Mouse (Mus musculus): Measurements from ENCODE around the gene Bbx.

Bbx gene

DNA sequence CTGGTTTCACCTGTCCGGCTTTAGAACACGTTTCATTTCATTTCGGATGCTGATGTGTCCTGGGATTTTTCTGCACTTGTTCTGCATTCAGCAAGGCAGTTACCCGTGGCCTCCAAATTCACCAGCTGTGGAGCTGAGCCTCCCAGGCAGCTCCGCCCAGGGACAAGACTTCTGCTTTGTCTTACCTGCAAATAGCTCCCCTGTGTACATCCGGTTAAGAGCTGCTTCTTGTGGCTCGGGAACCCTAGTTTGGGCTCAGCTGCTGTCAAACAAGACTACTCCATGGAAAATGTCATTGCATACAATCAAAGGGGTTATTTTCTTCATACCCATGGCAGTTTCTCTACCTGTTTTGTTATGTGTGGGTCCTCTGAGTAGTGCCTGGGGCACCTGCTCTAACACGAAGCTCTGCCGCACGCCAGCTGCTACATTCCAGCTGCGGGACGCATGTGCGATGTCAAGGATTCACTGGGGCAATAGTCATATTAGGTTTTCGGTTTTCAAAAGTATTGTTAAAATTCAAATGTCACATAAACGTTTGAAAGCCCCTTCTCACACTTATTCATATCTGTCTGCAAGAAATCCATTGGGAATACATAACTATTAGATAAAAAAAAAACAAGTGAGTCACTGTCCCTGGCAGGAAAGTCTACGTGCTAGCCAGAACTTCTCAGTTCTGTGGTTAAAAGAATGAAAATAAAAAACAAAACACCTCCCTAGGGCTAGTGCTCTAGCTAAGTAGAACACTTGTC lies 264.8 kb downstream of the Bbx start:
- no peak for DNase-seq (ENCODE audit: extremely low spot score, low spot score)

DNA sequence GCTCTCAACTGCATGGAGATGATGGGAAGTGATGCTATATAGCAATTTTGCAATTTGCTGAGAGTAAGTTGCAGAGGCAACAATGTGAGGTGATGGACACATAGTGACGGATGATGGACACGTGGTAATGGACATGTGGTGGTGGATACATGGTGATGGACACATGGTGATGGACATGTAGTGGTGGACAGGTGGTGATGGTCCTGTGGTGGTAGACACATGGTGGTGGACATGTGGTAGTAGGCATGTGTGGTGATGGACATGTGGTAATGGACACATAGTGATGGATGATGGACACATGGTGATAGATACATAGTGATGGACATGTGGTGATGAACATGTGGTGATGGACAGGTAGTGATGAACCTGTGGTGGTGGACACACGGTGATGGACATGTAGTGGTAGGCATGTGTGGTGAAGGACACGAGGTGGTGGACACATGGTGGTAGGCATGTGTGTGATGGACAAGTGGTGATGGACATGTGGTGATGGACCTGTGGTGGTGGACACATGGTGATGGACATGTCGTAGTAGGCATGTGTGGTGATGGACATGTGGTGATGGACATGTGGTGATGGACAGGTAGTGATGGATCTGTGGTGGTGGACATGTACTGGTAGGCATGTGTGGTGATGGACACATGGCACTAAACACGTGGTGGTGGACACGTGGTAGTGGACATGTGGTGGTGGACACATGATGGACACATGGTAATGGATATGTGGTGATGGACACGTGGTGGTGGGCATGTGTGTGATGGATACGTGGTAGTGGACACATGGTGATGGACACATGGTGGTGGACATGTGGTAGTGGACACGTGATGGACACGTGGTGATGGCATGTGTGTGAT lies 271.5 kb downstream of the Bbx start:
- no peak for DNase-seq (ENCODE audit: extremely low spot score, low spot score)

DNA sequence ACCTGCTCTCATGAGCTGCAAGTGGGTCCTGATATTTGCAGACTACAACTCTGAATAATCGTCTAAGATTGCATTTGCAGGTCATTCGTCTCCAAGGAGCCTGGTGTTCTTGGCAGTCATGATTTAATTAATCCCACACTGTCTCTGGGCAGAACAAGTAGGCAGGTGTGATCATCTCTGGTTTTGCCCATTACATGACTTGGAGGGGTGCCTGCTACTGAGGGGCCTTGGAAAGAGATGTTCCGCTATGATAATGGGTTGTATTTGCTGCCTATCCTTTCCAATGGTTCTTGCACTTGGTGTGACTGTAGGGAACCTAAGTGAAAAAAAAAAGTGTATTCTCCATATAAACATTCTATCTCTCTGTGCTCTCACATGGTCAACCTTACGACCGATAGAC lies 273.6 kb downstream of the Bbx start:
- no peak for DNase-seq (ENCODE audit: extremely low spot score, low spot score)

GRCm38 (mm10) chr16:50149606-50150005 lies 282.6 kb downstream of the Bbx start:
- no peak for DNase-seq (ENCODE audit: extremely low spot score, low spot score)

DNA sequence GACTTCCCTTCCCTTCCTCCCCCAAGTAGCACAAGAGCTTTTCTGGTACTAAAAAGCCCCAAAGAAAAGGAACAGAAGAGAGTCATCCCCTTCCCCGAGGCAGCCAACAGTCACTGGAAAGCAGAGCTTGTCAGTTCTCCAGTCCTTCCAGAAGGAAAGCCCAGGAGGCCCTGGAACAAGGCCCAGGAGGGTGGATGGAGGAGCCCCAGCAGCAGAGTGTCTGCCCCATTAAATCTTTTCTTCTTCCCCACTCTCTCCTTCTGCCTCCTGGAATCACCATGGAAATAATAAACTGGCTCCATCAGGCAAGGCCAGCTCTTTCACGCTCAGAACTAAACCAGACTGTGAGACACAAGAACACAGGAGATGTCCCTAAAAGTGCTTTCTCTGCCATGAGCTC lies 284.3 kb downstream of the Bbx start:
- no peak for DNase-seq (ENCODE audit: extremely low spot score, low spot score)

Measured in neural tube, embryonic 10.5 days (tissue).